Mouse (Mus musculus) monocyte, adult 5-6 weeks (primary cell): Measurements from ENCODE around the gene Gm7694. TPM values are rescaled to one million over a fixed set of nuclear protein-coding genes. Genes with fewer than 3 reads are reported as not detected.
A peak's percentile ranks its signal among the peaks of the same experiment; 100 is the strongest.

ENCODE experiments used
- ATAC-seq: fragments of 153-309, 156-312 bp; replicated peaks from 2 replicates; pipeline ENCODE4 v1.8.0; 2017; ENCODE audit warnings: mild to moderate bottlenecking; ENCODE audit not compliant: low TSS enrichment, insufficient number of reproducible peaks, severe bottlenecking, poor library complexity, low FRiP score
- total RNA-seq: library from RNA; stranded (forward); fragments of 200-1000, 200-491, 200-594 nt; gene quantifications from 3 replicates; pipeline ENCODE4 v1.2.3, GENCODE M21; 2017

Gm7694 gene
- total RNA-seq: 0.11 to 1.7 TPM (median 0.38 TPM) in 3 replicates

GRCm38 (mm10) chr1:170306232-170306631 is at the start of gene Gm7694:
Gm7694 (minus strand) TSS chr1:170306332.
- no peak for ATAC-seq

DNA sequence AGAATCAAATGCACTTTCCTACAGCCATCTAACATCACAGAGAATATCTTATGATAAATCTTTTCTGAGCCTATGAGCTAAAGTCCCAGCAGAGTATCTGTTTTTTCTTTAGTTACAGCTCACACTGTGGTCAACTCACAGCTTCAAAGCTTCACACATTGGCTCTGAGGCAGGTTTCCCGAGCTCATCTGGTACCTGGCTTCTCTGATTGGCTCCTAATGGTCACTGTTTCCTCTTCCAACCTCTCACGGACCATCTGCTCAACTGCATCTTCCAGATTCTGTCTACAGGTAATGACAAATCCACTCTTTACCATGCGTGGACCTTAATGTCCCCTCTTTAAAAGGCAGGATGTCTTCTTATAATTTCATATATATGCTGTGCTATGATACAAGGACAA is 47.2 kb upstream of the Gm7694 start:
- ATAC-seq: 0 out of 2 replicates have a peak, but pooled peaks have one; percentile 22

- no peak for ATAC-seq
These were observed 44.9 kb upstream of the Gm7694 start for GRCm38 (mm10) chr1:170351080-170351479.

DNA sequence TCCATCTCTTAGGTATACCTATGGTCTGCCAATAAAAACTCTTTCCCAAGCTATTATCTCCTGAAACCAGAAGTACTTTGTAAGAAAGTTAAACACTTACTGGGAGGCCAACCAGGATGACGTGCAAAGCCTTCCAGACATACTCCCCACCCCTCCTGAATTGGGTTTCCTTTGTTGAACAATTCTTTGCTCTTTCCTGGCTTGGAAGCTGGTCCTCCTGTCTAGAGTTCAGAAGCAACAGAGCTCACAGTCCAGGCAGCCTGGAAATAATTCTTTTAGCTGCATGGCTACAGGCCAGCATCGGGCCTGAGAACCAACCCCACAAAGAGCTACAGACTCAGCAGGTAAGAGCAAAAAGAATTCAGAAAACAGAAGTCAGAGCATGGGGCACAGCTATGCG is 40.1 kb upstream of the Gm7694 start:
- ATAC-seq: no peak

DNA sequence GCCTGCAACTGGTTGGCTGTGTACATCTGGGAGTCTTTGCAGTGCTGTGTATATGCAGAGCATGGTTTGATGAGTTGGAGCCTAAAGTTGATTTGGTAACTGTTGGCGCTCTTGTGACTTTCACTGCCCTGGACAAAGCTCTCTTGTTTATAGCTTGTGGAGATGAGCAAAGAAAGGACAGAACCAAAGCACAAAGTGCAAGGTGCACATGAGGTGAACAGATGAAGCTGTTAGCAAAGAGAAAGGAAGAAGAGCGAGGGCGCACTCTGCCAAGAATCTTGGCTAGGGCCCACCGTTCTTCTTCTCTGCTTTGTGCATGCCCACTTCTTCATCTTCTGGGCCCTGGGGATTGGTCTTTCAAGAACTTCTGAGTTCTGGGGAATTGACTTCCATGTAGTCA is 37.8 kb upstream of the Gm7694 start:
- no peak for ATAC-seq

DNA sequence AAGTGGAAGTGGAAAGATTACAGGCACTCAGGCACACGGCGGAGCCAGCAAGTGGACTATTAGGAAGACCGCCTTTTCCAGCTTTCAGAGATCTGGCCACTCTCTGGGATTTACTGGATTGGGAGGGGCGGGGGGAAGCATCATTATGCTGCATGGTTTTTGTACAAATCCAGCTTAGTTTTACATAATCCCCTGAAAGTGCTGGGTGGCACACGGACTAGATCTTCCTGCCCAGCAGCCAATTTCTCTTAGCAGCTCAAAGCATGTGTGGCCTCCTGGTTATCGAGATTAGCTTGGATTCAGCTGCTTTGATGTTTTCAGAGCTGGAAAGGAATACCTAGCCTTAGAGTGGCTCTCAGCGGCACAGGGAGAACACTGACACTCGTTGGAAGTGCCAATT is 36.9 kb upstream of the Gm7694 start:
- no peak for ATAC-seq

GRCm38 (mm10) chr1:170339943-170340342 is 33.8 kb upstream of the Gm7694 start:
- no peak for ATAC-seq

GRCm38 (mm10) chr1:170332775-170333174 is 26.6 kb upstream of the Gm7694 start:
- ATAC-seq: no peak

DNA sequence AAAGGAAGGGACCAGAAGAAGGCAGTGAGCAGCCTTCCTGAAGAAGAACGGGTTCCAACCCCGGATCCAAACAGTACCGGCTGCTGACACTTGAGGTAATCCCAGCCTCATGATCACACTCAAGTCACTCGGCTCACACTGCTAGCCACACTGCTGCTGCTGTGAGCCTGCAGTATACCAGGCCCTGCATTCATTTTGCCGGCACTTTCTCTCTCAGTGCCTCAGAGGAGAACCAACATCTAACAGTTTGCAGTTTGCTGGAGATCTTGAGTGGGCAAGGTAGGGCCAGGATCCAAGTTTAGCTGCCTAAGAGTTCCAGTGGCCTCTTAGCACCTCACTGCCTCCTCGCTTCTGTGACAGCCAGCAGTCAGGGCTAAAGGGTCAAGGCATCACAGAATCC is 25.8 kb upstream of the Gm7694 start:
- no peak for ATAC-seq

GRCm38 (mm10) chr1:170325277-170325676 is 19.1 kb upstream of the Gm7694 start:
- no peak for ATAC-seq

DNA sequence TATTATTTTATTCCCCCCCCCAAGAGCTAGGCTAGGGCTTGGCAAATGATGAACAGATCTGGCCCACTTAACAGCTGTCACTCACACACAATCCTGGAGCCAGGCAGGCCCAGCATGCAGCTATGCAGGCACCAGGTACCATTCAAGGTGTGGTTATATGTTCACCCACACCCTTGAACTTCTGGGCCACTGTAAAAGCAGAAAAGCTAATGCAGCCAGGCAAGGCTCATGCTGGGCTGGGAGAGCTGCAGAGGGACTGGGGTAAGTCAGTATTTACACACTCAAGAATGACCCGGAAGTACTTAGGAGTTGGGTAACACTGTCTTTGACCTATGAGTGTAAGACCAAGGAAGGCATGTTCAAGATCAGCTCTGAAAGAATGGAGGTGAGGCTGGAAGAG is 18.2 kb upstream of the Gm7694 start:
- ATAC-seq: no peak

- no peak for ATAC-seq
These were observed 16.9 kb upstream of the Gm7694 start for GRCm38 (mm10) chr1:170323001-170323400.

- no peak for ATAC-seq
These were observed 15.9 kb upstream of the Gm7694 start for GRCm38 (mm10) chr1:170322046-170322445.

GRCm38 (mm10) chr1:170311431-170311830 is 5.3 kb upstream of the Gm7694 start:
- no peak for ATAC-seq

- no peak for ATAC-seq
These were observed 2.4 kb upstream of the Gm7694 start, which contains the start of gene Spata46 for GRCm38 (mm10) chr1:170308503-170308902. Spata46 (plus strand) TSS chr1:170308803.

DNA sequence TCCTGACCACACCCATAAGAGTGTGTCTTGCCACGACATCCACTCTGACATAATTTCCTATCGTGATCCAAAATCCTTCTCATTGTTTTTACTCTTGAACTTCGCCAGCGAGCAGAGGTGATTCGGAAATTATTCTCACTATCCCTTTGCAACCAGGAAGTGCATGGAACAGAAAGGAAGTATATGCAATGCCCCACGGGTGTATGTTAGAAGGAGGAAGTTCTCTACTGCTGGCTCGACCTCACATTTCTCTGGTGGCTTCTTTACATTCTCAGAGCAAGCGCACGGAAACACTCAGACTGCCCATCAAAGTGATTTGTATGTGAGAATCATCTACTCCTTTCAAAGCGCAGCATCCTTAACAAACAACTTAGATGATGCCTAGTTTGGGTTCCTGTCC is 1.1 kb downstream of the Gm7694 start:
- no peak for ATAC-seq

GRCm38 (mm10) chr1:170303103-170303502 is 3.0 kb downstream of the Gm7694 start:
- no peak for ATAC-seq

DNA sequence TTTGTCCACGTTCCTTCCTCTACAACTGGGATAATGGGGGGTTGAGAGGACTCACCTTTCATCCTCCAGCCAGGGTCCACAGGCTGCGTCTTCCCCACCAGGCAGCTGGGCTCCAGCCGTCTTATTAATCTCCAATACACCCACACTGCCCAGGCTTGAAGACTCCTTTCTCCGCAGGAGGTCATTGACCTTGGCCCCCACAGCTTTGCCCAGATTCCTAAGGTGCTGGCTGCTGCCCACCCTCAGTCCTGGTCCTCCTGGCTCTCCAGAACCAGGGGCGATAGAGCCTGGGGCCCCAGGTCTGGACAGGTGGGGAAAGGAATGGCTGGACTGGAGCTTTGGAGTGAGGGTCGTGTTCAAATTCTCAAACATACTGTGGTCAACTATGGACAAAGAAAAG is 3.7 kb downstream of the Gm7694 start:
- ATAC-seq: no peak

DNA sequence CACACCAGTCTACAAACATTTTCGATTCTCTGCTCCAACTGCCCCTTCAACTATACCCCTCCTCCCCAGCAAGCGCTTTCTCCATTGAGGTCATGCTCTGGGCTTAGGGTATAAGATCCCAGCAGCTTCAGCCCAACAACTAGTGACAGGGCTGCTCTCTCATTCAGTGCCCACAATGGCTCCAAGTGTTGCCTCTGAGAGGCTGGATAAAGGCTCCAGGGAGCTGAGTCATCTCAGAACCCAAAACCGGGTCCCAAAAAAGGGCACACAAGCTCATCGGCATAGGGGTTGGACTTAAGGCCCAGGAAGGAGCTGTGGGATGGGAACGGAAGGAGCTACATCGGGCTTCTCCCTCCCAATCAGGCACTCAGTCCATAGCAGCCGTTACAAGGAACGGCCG is 4.4 kb downstream of the Gm7694 start:
- no peak for ATAC-seq

DNA sequence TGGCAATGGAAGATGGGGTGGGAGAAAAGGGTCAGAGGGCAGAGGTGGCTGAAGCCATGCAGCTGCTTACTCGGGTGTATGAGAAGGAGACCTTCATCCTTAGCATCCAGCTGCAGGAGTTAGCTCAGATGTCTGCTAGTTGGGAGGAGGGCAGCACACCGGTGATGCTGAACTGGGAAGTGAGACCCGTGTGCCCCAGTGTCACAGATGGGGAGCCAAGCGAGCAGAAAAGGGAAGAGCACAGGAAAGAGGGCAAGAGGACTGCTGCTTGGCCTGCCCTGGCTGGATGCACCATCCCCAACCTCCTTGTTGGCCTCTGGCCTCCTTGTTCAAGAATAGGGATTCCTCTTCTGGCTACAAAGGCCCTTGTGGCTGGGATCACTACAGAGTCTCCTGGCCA is 6.6 kb downstream of the Gm7694 start:
- ATAC-seq: no peak

- ATAC-seq: no peak
These were observed 11.2 kb downstream of the Gm7694 start for GRCm38 (mm10) chr1:170294786-170295570.
